Mouse (Mus musculus): Measurements from ENCODE around the gene Prr36. TPM values are rescaled to one million over a fixed set of nuclear protein-coding genes. Genes with fewer than 3 reads are reported as not detected.

Gene Prr36
- polyA plus RNA-seq, 1 experiment: 0.83 TPM

DNA sequence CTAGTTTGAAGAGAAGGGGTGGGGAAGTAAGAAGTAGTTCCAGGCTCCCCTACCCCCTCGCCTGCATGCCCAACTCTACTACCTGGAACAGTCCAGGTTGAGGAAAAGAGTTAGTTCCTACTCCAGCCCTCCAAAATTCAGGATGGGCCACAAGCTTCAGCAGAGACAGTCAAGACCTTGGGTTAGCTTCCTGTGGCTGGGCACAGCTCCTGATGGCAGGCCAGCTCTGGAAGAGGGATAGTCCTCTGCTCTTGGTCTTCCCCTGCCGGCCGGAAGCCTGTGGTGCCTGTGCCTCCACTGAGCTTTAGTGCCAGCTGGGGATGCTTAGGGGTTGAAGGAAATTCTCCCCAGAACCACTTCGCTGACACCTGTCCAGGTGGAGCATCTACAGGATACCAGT lies 9.1 kb upstream of the Prr36 start:
- TF ChIP-seq CTCF (IDR thresholded peaks at IDR 0.05; ENCODE audit: control insufficient read depth, insufficient read depth, insufficient replicate concordance, low read depth, low read length) (0 out of 2 replicates have a peak, but pooled peaks have one; percentile 3), POLR2A (IDR thresholded peaks at IDR 0.05; ENCODE audit: control insufficient read depth, low read depth, low read length) (no peak)
- H3K27me3 ChIP-seq (ENCODE audit: control insufficient read depth, insufficient read depth, low read length): no peaks in the 10 kb centered on the region

GRCm38 (mm10) chr8:4222059-4222458 lies 4.8 kb upstream of the Prr36 start:
- Histone ChIP-seq H3K27ac (ENCODE audit: control insufficient read depth, insufficient read depth, low read depth, low read length) (no peak overlapping the region), H3K4me1 (ENCODE audit: control insufficient read depth, insufficient read depth, low read length) (peaks cover 15% of the 10 kb centered on the region), H3K27me3 (ENCODE audit: control insufficient read depth, insufficient read depth, low read length) (no peaks in the 10 kb centered on the region), H3K4me3 (ENCODE audit: control insufficient read depth, low read depth, low read length) (no peak overlapping the region), H3K36me3 (ENCODE audit: control insufficient read depth, insufficient read depth, low read length) (no peaks in the 10 kb centered on the region)
- TF ChIP-seq POLR2A (IDR thresholded peaks at IDR 0.05; ENCODE audit: control insufficient read depth, low read depth, low read length) (no peak), CTCF (IDR thresholded peaks at IDR 0.05; ENCODE audit: control insufficient read depth, insufficient read depth, insufficient replicate concordance, low read depth, low read length) (no peak)

More for the DNA sequence above, 9.1 kb upstream of the Prr36 start:
- Histone ChIP-seq H3K4me3 (ENCODE audit: control insufficient read depth, low read depth, low read length) (no peak overlapping the region; the same call in 1 of the 2 replicates), H3K27ac (ENCODE audit: control insufficient read depth, insufficient read depth, low read depth, low read length) (no peak overlapping the region), H3K36me3 (ENCODE audit: control insufficient read depth, insufficient read depth, low read length) (no peaks in the 10 kb centered on the region), H3K4me1 (ENCODE audit: control insufficient read depth, insufficient read depth, low read length) (peaks cover 11% of the 10 kb centered on the region)

DNA sequence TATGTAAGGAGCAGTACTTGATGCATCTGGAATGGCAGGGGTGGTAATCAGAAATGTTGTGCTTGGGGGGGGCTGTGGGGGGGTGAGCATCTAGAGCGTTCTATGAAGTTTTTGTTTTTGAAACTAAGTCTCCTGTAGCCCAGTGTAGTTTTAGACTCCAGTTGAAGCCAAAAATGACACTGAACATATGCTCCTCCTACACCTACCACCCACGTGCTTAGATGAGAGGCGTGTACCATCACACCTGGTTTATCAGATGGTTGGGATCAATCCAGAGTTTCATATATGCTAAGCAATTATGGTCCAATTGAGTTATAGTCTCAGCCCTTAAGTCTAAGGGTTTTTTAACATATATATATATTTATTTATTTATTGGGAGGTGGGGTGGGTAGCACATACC lies 2.4 kb upstream of the Prr36 start:
- Histone ChIP-seq H3K36me3 (ENCODE audit: control insufficient read depth, insufficient read depth, low read length) (no peaks in the 10 kb centered on the region), H3K27ac (ENCODE audit: control insufficient read depth, insufficient read depth, low read depth, low read length) (no peak overlapping the region), H3K4me1 (ENCODE audit: control insufficient read depth, insufficient read depth, low read length) (peaks cover 19% of the 10 kb centered on the region), H3K27me3 (ENCODE audit: control insufficient read depth, insufficient read depth, low read length) (0 out of 2 replicates have a peak, but pooled peaks cover 2% of the 10 kb centered on the region), H3K4me3 (ENCODE audit: control insufficient read depth, low read depth, low read length) (no peak overlapping the region)
- no peak for TF ChIP-seq CTCF (IDR thresholded peaks at IDR 0.05; ENCODE audit: control insufficient read depth, insufficient read depth, insufficient replicate concordance, low read depth, low read length)
- no peak for TF ChIP-seq POLR2A (IDR thresholded peaks at IDR 0.05; ENCODE audit: control insufficient read depth, low read depth, low read length)

- Histone ChIP-seq H3K4me1 (ENCODE audit: control insufficient read depth, insufficient read depth, low read length) (peaks cover 37% of the 10 kb centered on the region), H3K36me3 (ENCODE audit: control insufficient read depth, insufficient read depth, low read length) (no peaks in the 10 kb centered on the region), H3K4me3 (ENCODE audit: control insufficient read depth, low read depth, low read length) (peak overlapping the region; percentile 4; the same call in 1 of the 2 replicates), H3K27me3 (ENCODE audit: control insufficient read depth, insufficient read depth, low read length) (0 out of 2 replicates have a peak, but pooled peaks cover 2% of the 10 kb centered on the region), H3K27ac (ENCODE audit: control insufficient read depth, insufficient read depth, low read depth, low read length) (no peak overlapping the region)
- TF ChIP-seq POLR2A (IDR thresholded peaks at IDR 0.05; ENCODE audit: control insufficient read depth, low read depth, low read length) (no peak), CTCF (IDR thresholded peaks at IDR 0.05; ENCODE audit: control insufficient read depth, insufficient read depth, insufficient replicate concordance, low read depth, low read length) (no peak)
Measured at GRCm38 (mm10) chr8:4216296-4216695, 963 bp downstream of the Prr36 start.

DNA sequence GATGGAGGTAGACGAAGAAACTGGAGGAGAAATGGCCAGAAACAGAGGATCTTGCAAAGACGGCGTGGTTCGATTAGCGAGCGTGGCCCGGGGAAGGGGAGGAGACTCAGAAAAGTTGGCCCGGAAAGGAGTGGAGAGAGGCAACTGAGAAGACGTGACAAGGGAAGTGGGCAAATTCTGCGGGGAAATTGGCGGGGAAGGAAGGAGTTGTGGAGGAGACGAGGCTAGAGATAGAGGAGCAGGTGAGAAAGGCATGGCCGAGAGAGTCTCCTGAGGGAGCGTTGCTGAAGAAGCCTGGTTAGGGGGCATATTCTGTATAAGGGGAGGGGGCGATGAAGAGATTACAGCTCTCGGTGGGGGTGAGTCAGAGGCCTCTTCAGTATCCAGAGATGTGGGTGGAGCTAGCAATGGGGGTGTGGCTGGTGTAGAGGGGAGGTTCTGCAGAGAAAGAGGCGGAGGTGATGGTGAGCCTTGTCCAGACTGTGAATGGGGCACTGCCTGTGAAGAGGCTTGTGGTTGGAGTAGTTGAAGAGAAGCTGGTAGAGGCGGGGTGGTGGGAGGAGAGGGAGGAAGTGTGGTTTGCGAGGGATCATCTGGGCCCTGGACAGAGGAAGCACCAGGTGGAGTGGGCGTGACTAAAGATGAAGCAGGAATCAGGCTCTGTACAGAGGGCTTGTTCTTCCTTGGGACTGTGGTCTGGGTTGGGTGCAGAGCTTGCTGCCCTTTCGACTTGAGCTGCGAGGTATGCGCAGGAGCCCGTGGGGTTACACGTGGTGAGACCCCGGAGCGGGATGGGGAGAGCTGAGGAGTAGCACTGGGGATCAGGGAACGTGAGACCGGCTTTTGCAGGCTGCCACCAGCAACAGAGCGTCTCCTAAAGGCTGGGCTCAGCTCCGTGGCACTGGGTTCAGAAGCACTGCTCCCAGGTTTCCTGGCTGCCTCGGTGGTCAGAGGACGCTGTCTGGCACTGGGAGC lies 3.0 kb downstream of the Prr36 start:
- H3K27me3 ChIP-seq (ENCODE audit: control insufficient read depth, insufficient read depth, low read length): 0 out of 2 replicates have a peak, but pooled peaks cover 2% of the 10 kb centered on the region
- no peak for TF ChIP-seq CTCF (IDR thresholded peaks at IDR 0.05; ENCODE audit: control insufficient read depth, insufficient read depth, insufficient replicate concordance, low read depth, low read length)
- TF ChIP-seq POLR2A (IDR thresholded peaks at IDR 0.05; ENCODE audit: control insufficient read depth, low read depth, low read length): no peak; the same call in 1 of the 2 replicates
- H3K4me1 ChIP-seq (ENCODE audit: control insufficient read depth, insufficient read depth, low read length): peaks cover 37% of the 10 kb centered on the region
- peak overlapping the region; percentile 76 for H3K27ac ChIP-seq (ENCODE audit: control insufficient read depth, insufficient read depth, low read depth, low read length)
- no peaks in the 10 kb centered on the region for H3K36me3 ChIP-seq (ENCODE audit: control insufficient read depth, insufficient read depth, low read length)
- H3K4me3 ChIP-seq (ENCODE audit: control insufficient read depth, low read depth, low read length): peak overlapping the region; percentile 63

GRCm38 (mm10) chr8:4213210-4214005 lies 3.9 kb downstream of the Prr36 start:
- peak overlapping the region; percentile 63 for H3K4me3 ChIP-seq (ENCODE audit: control insufficient read depth, low read depth, low read length)
- peaks cover 37% of the 10 kb centered on the region for H3K4me1 ChIP-seq (ENCODE audit: control insufficient read depth, insufficient read depth, low read length)
- TF ChIP-seq CTCF (IDR thresholded peaks at IDR 0.05; ENCODE audit: control insufficient read depth, insufficient read depth, insufficient replicate concordance, low read depth, low read length): no peak
- TF ChIP-seq POLR2A (IDR thresholded peaks at IDR 0.05; ENCODE audit: control insufficient read depth, low read depth, low read length): no peak
- no peaks in the 10 kb centered on the region for H3K36me3 ChIP-seq (ENCODE audit: control insufficient read depth, insufficient read depth, low read length)
- 0 out of 2 replicates have a peak, but pooled peaks cover 2% of the 10 kb centered on the region for H3K27me3 ChIP-seq (ENCODE audit: control insufficient read depth, insufficient read depth, low read length)
- H3K27ac ChIP-seq (ENCODE audit: control insufficient read depth, insufficient read depth, low read depth, low read length): peak overlapping the region; percentile 76

Measured in testis, adult 2 months (tissue).